Mouse (Mus musculus) cerebellum, postnatal 14 days (tissue): ENCODE measurements at regions not wholly inside any gene's neighbourhood (a gene's known extent, or its start where the extent isn't known, plus 50 kb on each side); places are given as distances from the start of the nearest gene placed in this dataset.

Source experiments
- DNase-seq, 2 experiments: peaks; one replicate each; pipeline ENCODE4 v3.0.0; 2021; ENCODE audit warnings: mixed read lengths in 2 of 2

DNA sequence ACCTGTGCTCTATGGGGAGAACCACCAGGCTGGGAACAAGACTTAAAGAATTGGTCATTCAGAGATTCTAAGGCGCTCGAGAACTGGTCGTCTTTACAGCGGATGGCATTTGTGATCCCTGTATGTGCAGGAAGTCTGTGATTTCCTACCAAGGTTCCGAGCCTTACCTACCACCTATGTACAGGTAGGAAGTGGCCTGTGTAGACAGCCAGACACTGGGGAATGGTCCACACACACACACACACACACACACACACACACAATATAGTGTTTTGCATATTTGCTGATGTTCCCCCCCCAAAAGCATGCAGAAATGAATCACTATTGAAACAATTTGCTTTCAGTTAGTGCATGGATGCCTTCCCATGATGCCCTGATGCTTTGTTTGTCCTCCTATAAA lies 307.1 kb upstream of the Hnrnpa3 start:
- no peak for DNase-seq

DNA sequence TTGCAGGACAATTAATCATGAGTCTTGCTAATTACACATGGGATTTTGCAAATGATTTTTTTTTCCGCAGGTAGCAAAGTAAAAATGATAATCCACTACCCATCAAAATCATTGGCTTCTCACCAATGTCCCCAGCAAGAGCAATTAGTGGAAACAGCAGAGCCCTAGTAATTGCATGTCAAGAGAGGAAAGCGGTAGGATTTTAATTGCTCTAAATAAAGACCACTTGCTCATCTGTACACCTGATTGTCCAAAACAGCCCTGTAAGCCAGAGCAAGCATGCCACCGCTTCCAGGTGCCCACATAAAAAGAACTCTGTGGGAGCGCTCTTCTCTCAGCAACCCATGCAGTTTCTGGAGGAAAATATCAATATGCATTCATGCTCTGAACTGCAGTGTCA lies 306.5 kb upstream of the Hnrnpa3 start:
- DNase-seq = no peak

DNA sequence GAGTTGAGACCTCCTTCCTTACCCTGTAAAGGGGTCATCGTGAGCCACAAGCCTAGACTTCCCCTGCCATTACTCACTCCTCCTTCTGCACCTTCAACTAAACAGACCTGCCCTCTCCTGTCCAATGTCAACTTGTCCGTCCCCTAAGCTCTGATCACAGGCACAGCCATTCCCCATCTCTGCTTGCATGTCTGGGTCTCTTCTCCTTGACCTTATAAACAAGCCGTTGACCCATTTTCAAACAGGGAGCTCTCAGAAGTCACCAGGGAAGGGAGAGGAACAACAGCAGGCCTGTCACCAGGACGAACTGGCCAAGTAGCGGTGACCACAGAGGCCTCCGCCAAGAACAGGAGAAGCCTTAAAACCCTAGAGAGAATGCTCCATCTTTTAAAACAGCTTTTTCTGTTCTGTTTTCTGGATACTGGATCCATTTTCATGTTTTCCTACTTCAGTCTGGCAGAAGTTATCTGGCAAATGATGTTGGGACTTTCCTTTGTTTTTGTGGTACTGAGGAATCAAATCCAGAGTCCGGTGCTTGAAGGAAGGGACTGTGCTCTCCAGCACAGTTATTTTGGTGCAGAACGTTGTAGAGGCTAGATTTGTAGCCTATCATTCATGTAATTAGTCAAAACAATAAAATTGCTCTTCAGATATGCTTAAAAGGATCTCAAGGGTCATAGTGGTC lies 302.2 kb upstream of the Hnrnpa3 start:
- no peak for DNase-seq

DNA sequence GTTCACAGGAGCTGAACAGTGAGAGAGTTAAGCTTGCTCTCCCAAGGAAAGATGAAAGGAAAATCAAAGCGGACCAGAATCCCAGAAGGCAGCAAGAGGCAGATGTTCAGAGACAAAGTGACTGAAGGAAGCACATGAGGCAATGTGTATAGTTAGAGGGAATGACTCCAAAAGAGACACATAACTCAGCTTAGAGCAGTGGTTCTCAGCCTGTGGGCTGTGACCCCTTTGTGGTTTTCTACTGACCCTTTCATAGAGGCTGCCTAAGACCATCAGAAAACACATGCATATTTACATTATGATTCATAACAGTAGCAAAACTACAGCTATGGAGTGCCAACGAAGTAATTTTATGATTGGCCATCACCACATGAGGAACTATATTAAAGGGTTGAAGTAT lies 301.5 kb upstream of the Hnrnpa3 start:
- DNase-seq = no peak

DNA sequence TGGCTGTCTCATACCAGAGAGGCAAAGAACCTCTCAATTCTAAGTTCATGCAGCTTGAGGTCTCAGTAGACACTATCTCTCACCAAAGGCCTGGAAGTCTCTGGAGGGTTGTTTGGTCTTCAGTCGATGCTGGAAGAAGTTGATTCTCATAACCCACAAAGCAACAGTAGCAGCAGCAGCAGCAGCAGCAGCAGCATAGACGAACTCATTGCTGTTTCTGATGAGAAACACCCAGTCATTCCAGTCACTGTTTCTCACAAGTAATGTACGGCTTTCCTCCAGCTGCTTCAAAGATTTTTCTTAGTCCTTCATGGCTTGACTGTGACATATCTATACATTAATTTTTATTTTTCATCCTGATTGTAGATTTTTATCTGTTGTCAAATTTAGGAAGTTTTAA lies 298.1 kb upstream of the Hnrnpa3 start:
- DNase-seq = no peak

DNA sequence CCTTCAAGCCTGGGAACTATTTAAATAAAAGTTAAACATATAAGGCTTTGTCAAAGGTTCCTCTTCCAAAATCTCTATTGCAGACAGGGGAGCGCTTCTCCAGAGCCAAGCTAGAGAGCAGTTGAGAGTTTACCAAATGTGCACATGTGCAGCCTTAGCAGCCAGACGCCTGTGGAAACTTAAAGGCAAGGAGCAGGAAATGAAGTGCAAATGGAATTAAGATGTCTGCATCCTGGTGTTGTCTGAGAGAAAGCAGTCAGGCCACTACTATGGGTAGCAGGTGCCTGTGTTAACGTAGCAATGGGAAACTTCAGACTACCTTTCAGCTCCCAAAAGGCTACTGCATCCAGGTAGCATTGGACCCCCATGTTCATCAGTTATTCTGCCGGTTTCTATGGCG lies 282.4 kb upstream of the Hnrnpa3 start:
- no peak for DNase-seq

DNA sequence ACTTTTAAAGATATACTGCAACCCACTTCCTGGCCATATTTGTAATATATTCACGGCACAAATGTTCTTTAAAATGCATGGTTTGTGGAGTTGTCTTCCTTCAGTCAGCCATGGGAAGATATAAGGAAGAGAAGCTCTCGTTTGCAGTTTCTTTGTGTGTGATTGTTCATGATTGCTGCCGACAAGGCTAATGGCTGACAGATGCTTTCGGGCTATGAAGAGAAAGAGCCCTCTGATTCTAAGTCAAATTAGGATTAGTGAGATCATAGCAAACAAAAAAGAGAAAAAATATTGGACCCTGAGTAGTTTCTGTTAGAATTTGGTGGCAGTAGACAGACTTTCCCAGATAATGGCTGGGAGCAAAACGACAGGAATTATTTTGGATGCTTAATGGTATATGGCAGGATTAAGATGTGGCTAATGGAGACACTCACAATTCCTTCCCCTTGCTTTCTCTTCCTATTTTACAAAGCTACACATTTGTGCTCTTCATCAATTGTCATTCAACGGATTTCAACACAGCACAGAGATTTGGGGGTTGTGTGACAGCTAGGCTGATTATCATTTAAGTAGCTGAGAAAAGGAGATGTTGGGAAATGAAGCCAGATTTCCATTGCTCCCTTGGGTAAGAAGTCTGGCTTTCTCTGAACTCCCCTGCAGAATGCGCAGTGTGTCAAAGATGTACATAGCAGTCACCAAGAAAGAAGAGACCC lies 273.4 kb upstream of the Hnrnpa3 start:
- no peak for DNase-seq

DNA sequence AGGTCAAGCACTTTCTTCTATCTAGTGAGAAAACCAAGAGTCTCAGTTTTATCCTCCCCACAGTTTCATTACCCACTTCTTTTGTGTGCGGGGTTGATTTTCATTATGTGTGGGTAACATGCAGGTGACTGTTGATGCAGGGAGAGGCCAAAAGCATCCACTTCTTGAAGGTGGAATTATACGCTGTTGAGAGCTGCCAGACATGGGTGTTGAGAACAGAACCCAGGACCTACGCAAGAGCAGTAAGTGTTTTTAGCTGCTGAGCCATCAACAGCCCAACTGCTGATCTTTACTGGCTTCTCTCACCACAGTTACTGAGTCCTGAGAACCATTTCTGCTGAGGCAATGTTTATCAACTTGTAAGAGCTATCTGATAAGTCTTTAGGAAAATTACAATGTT lies 272.4 kb upstream of the Hnrnpa3 start:
- DNase-seq = no peak

DNA sequence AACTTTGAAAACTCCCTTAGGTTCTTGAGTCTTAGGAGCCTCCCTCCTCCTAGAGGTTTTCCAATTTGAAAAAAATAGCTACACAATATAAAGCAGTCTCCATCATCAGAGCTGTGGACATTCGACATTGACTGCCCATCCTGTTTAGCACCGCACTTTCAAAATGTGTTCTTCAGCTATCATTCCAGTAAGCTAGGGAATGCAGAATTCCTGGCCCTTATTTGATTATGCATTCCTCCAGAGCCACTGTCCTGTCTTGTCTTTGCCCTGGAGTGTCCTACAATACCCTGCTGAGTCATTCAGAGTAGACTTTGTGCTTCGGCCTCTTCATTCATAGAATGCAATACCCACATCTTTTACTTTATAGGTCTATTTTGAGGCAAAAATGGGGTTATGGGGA lies 267.0 kb upstream of the Hnrnpa3 start:
- DNase-seq = no peak

DNA sequence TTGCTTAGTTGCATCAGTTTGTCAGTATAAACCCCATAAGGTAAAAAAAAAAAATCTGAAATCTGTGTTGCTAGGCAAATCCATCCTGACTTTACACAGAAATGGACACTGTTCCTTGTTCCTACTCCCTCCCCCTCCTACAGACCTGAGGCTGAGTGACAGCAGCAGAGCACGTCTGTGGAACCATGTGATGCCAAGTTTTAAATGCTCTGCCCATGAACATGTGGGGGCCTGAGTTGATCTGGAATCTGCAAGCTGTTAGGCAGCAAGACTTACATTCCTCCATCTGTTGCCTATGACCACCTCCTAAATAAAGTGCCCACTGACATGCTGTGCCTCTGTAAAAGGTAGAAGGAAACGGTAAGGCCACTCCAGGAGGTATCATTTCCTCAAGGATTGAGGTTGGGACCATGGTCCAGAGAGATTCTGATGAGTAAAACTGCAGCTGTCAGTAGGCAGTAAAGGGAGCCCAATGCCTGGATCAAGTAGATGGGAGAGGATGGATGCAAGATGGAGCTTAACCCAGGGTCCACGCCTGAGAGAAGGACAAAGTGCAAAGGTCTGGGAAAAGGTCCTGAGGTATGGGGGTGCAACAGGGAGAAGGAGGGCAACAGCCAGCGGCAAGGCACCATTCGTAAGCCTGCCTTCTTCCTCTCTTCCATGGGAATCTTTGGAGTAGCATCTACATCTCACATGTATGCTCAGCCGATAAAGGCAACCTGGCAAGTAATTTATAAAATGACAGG lies 264.0 kb upstream of the Hnrnpa3 start:
- no peak for DNase-seq

DNA sequence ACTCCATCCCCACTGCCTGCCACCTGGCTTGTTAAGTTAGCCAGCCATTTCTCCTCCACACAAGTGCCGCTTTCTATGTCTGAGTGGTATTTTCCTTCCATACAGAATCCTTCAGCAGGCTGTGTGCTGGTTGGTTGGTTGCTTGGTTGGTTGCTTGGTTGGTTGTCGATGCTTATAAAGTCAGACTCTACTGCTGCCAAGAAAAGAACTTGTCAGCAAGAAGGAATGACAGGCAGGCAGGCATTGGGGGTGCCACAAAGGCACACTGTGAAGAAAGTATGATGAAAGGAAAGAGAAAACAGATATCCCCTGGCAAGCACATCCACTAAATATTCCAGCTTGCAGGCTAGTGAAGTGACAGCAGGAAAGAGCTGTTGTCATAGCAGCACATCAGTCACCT lies 263.0 kb upstream of the Hnrnpa3 start:
- DNase-seq = no peak

DNA sequence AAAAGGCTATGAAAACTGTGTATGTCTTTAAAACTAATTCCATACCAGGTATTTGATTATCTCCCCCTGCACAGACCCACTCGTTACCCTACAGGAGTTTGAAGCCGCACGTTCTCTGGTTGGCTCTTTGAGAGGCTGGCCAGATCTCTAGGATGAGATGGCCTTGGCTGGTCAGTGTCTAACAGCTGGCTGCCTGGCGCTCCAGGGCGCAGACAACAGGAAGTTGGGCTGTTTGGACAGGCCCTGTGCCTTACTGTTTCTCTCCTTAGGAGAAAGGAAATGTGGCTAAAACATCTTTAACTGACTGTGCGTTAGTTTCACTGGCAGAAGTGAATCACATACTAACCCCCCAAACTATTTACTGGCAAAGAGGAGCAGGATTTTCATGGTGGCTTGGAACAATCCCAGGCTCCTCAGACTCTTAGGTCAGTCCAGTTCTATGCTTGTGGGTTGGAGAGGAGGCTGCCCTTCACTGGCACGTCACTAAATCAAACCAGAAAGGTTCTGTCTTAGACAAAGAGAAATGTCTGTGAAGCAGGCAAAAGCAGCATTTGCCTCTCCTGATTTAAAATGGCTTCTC lies 258.7 kb upstream of the Hnrnpa3 start:
- no peak for DNase-seq

DNA sequence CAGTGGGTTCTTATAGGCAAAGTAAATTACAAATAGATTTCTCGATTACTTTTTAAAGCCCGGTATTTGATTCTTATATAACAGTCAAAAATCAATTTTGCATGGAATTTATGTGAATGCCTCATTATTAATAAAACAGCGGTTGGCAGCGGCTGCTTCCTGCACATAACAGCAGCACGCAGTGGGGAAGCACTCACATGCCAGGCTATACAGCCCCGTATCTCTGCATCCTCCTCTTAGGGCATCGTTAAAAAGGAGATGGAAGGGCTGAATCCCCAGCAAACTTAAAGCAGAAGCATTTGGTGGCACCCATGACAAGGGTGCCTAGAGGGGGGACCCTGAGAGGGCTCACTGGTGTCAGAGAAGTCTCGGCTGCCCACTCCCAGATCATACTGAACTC lies 255.3 kb upstream of the Hnrnpa3 start:
- DNase-seq = no peak

DNA sequence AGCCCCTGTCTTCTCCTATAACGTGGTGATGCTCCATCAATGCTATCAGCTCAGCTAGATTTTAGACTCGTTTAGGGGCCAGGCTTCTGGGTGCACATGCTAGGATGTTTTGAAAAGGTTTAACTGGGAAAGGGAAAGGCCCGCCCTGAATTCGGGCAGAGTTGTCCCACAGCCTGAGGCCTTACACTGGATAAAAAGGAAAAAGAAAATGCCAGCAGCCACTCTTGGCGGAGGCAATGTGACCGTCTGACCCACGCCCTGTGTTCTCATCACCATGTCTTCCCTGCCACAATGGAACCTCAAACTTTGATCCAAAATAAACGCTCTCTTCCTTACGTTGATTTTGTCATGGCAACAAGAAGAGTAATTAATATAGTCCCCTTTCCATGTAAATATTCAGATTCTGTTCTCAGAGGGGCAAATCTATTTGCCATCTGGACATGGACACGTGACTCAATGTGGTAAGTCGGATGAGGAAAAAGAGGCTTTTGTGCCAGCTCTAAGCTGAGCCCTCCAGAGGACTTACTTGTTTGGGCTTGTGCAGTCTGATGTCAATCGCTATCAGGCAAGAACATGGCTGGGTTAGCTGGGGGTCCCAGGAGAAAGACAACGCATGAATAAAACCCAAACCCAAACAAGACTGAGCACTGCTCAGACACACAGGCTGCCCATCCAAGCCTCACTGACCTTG lies 253.4 kb upstream of the Hnrnpa3 start:
- peak in 1 of 2 experiments; percentile 41 for DNase-seq

DNA sequence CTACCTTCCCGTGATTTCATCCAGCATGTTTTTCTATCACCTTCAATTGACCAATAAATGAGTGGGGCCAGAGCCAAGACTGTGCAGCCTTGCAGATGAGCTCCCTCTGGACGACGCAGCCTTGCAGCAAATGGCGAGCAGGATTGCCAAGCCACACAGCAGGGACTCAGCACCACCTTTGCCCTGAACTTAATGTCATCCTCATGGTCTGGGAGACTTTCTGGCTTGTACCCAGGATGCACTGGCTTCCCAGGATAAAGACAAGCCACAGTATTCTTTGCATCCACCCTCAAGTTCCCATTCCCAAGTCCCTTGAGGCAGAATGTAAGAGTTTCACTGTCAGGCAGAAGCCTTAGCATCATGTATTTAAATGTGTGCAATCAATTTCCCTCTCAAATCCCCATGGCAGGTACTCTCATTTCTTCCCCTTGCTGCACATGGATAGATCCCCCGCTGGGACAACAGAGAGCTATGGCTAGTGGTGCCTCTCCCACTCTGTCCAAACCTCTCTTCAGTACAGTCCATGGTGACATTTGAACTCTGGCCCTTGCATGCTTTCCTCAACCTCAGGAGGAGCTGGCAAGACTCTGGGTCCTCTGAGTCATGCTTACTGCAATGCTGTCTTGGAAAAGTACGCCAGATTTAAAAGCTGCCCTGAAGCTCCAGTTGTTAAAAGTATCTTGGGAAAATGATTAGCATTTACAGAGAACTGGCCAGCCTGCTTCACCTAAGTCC lies 252.2 kb upstream of the Hnrnpa3 start:
- peak; percentile 58 to 63 for DNase-seq

DNA sequence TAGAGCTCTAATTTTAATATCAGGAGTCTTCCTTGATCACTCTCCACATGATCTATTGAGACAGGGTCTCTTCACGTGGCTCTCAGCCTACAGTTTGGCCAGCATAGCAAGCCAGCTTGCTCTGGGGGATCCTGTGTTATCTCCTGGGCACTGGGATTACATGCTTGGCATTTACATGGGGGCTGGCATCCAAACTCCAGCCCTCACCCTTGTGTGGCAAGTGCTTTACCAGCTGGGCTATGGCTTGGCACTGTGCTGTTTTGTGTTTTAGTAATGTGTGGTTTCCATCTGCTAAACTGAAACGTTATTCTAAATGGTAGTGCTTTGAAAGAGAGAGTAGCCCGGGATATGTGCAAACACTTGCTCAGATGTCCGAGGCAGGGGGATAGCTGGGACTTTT lies 251.5 kb upstream of the Hnrnpa3 start:
- peak; percentile 47 to 57 for DNase-seq

DNA sequence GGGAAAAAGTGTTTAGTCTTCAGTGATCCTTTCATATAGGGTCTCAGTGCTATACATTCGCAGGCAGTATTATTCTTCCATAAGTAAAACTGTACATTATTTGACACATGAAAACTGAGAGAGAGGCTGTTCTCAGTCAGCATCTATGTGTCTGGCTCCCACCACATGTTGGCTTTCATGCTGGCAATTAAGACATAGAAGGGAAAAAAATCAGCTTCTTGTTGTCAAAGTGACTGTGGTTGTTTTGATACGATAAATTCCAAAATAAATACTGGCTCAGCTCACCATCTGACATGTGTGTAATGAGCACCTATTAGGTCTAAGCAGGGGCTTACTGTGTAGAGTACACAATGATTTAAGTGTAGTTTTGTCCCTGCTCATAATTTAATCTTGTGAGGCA lies 251.0 kb upstream of the Hnrnpa3 start:
- DNase-seq = no peak

DNA sequence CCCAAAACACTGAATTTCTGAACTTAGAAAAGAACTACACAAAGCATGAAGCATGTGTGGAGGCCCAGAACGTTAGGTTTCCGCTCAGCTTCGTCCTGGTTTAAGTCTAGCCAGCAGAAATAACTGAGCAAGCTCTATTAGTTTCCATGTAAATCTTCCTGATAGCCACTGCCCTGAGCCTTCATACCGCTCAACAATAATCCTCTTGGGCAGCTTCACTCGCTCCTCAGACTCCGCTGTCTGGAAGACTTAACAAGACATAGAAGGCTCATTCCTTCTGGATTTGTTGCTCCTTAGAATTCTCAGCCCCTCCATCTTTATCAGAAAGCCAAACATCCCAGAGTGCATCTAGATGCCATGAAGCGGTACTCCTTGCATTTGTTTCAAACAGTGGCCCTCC lies 249.3 kb upstream of the Hnrnpa3 start:
- no peak for DNase-seq

DNA sequence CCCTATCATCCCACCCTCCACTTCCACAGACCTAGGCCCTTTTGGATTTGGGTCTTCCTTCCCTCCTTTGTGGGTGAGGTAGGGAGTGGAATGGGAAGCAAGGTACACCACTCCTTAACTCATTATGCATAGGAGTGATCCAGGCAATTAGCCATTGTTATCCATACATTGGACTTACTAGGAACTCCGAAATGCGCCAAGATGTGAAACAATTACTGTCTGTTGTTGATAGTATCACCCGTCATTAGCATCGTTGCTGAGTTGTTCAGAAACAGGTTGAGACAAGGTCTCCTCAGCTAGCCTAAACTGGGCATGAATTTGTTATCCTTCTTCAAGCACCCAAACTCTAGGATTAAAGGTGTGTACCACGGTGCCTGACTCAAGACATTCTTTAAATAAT lies 246.3 kb upstream of the Hnrnpa3 start:
- DNase-seq = no peak

DNA sequence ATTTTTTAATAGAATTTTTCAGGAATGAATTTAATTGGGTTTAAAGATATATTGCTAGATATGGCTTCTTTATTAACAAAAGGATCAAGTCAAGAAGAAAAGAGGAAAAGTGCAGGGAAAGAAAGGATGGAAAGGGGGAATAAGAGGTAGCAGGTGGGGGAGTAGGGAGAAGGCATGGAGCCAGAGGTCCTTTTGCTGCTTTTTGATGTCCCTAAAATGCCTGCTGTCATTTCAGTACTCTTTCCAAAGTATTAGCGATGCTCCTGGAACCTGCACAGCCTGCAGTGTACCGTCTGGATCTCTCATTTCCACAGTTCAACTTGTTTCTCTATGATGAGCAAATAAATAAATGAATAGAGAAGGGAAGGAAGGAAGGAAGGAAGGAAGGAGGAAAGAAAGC lies 240.4 kb upstream of the Hnrnpa3 start:
- DNase-seq = peak; percentile 50 to 54

DNA sequence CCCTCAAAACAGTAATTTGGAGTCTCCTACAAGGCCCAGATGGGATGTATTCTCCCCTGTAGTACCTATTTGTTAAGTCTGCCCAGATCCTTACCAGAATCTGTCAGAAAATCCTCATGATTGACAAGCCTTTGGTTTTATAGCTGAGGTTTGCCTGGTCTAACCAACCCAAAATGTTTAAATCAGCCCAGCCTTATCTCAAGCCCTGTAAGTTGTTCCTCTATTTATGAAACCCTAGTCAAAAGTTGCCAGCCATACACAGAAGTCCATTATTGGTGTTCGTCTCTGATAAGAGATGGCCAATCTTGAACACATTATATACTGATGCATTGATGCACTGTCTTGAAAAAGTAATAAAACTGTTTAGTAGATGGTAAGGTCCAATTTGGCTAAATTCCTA lies 239.9 kb upstream of the Hnrnpa3 start:
- no peak for DNase-seq
